Mouse (Mus musculus) splenic B cell, adult 2 months (primary cell): ENCODE data around the gene Myo5c.
A peak's percentile ranks its signal among the peaks of the same experiment; 100 is the strongest.

Source experiments
- DNase-seq: peaks from one replicate; pipeline ENCODE4 v3.0.0-alpha.2; 2011; ENCODE audit warnings: low read depth, low spot score
- H3K27me3 ChIP-seq: 2 replicates; pipeline ENCODE4 v1.6.1; 2012; ENCODE audit warnings: mild to moderate bottlenecking, low read length, moderate library complexity, mixed read lengths; ENCODE audit not compliant: control insufficient read depth, poor library complexity, insufficient read depth, severe bottlenecking
- H3K36me3 ChIP-seq: 2 replicates; pipeline ENCODE4 v1.6.1; 2012; ENCODE audit warnings: mild to moderate bottlenecking, low read length, moderate library complexity, mixed read lengths; ENCODE audit not compliant: control insufficient read depth, poor library complexity, insufficient read depth, severe bottlenecking

The Myo5c gene

DNA sequence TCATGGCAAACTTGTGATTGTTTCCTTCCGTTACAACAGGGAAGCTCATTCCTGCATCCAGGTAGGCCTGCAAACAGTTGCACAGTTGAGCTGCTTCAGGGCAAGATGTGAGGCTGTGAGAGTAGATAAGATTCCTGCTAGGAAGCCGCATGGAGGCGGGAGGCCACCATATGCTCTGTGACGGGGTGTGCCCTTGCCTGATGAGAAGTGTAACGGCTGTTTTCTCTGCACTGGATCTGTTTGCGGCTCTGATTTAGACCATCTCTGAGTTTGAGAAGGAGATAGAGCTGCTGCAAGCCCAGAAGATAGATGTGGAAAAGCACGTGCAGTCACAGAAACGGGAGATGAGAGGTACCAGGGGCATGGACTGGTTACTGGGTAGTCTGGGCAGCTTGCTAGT is 51.8 kb downstream of the Myo5c start:
- no peak for DNase-seq

DNA sequence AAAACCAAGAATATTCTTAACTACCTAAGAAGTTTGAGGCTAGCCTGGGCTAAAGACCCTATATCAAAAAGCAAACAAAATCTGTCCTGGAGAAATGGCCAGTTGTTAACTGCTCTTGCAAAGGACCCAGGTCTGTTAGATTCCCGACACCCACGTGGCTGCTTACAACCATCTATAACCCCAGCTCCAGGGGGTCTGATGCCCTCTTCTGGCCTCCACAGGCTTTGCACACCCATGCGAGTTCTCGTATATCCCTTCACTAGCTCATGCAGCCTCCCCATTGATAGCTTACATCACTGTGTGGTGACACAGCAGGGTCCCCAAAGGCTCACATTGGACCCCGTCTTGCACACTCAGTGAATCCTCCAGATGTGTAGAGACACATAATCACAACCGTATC is 53.5 kb downstream of the Myo5c start:
- no peaks in the 10 kb centered on the region for H3K36me3 ChIP-seq
- DNase-seq: no peak
- H3K27me3 ChIP-seq: no peaks in the 10 kb centered on the region

More for the DNA sequence above, 51.8 kb downstream of the Myo5c start:
- Histone ChIP-seq H3K36me3 (no peaks in the 10 kb centered on the region), H3K27me3 (no peaks in the 10 kb centered on the region)

DNA sequence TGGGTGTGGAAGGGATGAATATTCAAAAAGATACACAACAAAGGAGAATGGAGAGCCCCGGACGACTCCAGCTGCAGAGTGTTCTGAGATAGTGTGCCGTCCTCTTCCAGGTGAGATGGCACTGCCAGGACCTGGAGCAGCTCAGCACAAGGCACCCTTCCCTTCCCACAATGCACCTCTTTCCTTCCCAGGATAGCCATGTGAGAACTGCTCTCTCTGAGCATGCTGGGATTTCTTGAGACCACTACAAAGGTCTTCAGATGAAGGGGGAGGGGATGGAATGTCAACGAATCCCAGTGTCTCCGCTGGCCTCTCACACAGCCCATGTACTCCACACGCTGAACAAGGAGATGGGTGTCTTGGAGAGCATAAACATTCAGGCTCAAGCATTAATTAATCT is 55.8 kb downstream of the Myo5c start:
- H3K27me3 ChIP-seq: no peaks in the 10 kb centered on the region
- H3K36me3 ChIP-seq: no peaks in the 10 kb centered on the region
- no peak for DNase-seq

DNA sequence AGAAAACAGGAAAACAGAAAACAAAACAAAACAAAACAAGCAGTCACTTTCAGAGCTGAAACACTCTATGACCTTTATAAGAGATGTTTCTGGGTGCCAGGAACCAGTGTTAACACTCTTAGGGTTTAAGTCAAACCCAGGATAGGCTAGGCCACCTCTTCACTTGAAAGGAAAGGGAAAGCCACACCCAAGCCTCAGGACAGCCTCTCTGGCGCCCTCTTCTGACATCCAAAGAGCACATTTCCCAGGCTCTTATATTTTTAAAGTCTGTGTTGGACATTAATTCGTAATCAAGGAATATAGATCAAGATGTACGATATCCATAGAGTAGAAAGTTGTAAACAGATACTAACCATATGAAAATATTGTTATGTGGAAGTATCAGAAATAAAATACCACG is 57.7 kb downstream of the Myo5c start:
- H3K36me3 ChIP-seq: no peaks in the 10 kb centered on the region
- peak; percentile 36 for DNase-seq
- no peaks in the 10 kb centered on the region for H3K27me3 ChIP-seq

DNA sequence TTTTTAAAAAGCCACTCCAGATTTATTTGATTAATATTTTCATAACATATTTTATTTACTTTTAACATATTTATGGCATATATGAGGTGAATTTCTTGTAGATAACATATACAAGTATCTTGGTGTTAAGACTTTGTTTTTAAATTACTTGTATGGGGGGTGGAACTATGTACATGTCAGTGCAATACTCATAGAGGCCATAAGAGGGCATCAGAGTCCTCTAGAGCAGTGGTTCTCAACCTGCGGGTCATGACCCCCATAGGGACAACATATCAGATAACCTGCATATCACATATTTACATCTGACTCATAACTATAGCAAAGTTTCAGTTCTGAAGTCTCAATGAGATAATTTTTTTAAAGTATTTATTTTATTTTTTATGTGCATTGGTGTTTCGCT is 67.5 kb downstream of the Myo5c start:
- peak; percentile 56 for DNase-seq
- Histone ChIP-seq H3K36me3 (no peaks in the 10 kb centered on the region), H3K27me3 (no peaks in the 10 kb centered on the region)

DNA sequence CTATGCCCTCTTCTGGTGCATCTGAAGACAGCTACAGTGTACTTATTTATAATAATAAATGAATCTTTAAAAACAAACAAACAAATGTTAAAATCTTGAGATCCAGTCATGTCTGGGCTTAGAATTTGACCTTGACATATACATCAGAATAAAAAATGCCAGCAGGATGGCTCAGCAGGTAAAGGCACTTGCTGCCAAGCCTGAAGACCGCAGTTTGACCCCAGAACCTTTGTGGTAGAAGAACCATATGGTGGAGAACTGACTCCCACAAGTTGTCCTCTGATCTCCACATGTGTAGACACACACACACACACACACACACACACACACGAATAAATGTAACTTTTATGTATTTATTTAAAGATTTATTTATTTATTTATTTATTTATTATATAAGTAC is 71.2 kb downstream of the Myo5c start:
- Histone ChIP-seq H3K27me3 (no peaks in the 10 kb centered on the region), H3K36me3 (no peaks in the 10 kb centered on the region)
- DNase-seq: no peak

DNA sequence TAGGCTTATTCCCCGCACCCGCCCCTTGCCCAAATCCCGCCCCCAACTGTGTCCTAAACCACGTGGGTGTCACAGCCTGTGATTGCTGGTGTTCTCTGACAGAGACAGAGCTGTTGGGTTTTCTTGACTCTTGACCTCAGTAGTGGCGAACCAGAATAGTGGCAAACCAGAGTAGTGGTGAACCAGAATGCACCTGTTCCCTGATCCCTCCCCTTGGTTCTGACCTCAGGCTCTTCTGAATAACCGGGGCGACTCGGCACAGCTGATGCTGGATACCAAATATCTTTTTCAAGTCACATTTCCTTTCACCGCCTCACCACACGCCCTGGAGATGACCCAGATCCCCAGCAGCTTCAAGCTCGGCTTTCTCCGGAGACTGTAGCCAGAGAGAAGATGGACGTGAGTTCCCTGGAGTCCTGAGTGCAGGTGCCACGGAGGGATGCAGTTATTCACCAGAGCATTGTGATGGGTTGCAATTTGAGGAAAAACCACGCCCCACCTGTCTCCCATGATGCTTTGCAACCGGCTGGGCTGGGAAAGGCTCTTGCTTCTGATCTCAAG is 72.0 kb downstream of the Myo5c start:
- no peaks in the 10 kb centered on the region for H3K27me3 ChIP-seq
- no peak for DNase-seq
- no peaks in the 10 kb centered on the region for H3K36me3 ChIP-seq

DNA sequence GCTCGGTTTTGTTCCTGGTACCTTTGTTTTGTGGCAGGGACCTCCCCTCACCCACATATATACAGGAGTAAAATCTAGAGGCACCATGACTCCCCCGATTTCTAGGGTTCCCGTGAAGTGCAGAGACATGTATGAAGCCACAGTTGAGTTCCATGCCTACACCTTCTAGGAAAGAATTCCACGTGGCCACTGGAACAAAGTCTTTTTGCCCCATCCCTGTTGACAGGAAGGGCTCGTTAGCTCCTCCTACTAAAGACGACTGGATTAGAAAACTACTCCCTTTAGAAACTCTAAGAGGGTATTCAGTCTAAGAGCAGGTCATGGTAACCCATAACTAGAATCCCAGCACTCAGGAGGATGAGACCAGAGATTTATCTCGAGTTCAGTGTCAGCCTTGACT is 72.5 kb downstream of the Myo5c start:
- no peaks in the 10 kb centered on the region for H3K27me3 ChIP-seq

DNA sequence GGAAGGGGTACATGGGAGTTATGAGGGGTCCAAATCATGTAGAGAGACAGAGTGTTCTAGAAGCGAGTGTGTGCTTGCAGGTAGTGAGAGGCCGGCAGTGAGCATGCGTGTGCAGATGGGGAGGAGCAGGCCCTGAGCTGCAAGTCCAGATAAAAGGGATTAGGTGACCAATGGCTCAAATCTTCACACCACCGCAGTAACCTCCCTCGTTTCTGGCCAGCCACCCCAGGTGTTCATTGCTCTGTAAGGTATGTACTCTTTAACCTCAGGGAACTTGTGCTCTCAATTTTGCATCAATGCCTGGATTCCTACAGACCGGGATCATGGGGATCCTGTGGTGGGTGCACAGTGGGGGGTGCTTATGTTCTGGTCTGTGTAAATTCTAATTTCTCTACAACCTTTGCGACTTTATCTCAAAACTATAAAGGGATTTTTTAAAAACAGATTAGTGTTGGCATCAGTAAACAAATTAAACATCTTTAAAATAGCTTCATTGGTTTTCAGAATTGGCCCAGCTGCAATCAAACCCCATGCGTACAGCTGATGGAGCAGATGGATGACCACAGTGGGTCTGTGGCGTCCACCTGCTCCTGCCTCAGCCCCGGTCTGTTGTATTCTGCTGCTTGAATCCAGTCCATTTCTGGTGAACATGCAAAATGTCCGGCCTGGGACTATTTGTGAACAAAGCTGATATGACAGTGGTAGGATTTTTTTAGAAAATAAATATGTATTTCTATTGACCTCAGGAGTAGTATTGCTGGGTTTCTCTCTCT is 74.5 kb downstream of the Myo5c start, which contains the start of gene Gnb5:
Gene Gnb5 (plus strand): TSS at position 163 of the 773 bp plus-strand sequence.
- Histone ChIP-seq H3K36me3 (no peaks in the 10 kb centered on the region), H3K27me3 (no peaks in the 10 kb centered on the region)
- no peak for DNase-seq

More for the DNA sequence above, 72.5 kb downstream of the Myo5c start:
- H3K36me3 ChIP-seq: no peaks in the 10 kb centered on the region
- DNase-seq: no peak

DNA sequence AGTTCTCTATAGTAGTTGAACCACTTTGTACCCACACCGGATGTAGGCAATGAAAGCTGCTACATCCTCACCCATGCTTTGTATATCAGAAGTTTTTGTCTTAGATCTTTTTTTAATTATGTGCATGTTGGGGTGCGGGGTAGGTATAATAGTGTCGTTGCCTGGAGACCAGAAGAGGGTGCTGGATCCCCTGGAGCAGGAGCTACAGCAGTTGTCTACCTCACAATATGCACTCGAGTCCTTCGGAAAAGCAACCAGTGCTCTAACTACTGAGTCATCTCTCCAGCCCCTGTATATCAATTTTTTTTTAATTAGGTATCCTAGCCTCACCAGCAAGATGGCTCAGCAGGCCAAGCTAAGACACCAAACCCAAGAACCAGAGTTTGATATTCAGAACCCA is 75.2 kb downstream of the Myo5c start:
- H3K36me3 ChIP-seq: no peaks in the 10 kb centered on the region
- no peaks in the 10 kb centered on the region for H3K27me3 ChIP-seq
- DNase-seq: no peak

DNA sequence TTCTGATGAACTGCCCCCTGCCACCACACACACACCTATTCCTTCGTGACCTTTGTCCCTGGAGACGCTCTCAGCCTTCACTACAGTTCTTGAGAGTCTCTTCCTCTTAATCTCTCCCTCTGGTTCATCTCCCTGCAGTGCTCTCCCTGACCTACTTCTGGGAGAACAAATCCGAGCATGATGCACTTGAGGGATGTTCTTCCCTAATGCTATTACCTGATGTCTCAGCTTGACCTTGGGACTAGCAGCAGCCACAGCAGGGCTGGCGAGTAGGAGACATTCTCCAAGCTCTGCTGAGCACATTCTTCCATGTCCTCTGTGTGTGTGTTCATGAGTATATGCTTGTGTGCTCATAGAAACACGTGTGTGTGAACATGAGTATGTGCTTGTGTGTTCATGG is 76.8 kb downstream of the Myo5c start:
- H3K27me3 ChIP-seq: no peaks in the 10 kb centered on the region
- H3K36me3 ChIP-seq: no peaks in the 10 kb centered on the region
- DNase-seq: no peak

DNA sequence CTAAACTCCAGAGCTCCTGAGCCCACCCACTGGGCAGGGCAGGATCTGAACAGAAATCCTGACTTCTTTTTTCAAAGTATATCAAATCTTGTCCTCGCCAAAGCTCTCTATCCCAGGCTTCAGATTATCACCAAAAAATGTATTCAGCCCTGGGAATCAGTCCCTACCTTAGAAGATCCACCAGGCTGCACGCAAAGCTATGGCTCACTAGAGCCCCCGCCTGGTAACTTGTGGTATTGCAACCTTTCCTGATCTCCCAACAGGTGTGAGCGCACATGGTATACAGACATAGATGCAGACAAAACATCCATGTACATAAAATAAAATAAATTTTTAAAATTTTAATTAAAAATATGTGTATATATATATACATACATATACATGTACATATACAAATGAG is 80.2 kb downstream of the Myo5c start:
- Histone ChIP-seq H3K27me3 (no peaks in the 10 kb centered on the region), H3K36me3 (no peaks in the 10 kb centered on the region)
- peak; percentile 79 for DNase-seq

DNA sequence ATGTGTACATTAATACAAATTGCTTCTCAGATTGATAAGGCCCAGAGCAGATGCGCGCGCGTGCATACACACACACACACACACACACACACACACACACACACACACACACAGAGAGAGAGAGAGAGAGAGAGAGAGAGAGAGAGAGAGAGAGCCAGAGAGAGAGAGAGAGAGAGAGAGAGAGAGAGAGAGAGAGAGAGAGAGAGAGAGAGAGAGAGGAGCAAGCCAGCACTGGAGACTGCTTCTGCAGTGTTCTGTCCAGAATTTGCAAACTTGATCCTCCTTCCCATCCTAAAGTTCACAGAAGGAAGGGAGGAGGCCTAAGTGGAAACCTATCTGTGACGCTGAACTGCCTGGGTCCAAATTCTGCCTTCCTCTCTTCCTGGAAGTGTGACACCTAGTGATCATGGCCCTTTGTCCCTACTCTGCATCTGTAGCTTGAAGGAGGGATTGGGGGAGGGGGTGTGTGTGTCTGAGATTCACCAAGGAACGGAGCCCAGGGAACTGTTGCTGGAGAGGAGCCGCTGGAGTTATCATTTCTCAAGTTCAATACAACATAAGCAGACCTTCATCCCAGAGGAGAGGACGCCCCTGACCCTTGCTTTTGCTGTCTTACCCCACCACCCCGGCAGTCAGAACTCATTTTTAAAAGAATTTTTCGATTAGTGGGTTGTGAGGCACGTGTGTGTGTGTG is 81.5 kb downstream of the Myo5c start:
- peak; percentile 6 for DNase-seq
- no peaks in the 10 kb centered on the region for H3K36me3 ChIP-seq
- H3K27me3 ChIP-seq: no peaks in the 10 kb centered on the region

DNA sequence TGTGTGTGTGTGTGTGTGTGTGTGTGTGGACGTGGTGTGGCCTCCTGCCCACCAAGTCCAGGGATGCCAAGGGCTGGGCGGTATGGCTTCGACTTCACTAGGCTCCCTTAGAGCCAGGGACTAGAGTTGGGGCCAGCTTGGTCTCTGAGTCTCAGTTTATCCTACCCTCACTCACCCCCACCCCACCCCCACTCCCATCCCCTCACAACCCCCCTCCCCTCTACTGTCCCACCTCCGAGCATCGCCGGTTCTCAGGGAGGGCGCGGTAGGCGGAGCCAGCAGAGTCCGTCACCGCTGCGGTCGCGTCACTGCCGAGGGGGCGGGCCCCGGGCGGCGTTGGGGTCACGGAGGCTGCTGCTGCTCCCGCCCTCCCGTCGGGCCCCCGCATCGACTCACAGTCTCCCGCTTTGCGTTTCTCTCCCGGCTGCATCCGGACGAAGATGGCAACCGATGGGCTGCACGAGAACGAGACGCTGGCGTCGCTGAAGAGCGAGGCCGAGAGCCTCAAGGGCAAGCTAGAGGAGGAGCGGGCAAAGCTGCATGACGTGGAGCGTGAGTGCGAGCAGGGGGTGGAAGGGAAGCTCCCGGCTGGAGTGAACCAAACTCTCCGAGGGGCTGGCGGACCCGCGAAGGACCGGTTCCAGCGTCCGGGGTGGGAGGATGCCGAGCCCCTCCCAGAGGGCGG is 82.2 kb downstream of the Myo5c start:
- Histone ChIP-seq H3K36me3 (no peaks in the 10 kb centered on the region), H3K27me3 (no peaks in the 10 kb centered on the region)
- peak; percentile 69 for DNase-seq
